Mouse (Mus musculus): ENCODE results near the gene Igfbp3. TPM values are rescaled to one million over a fixed set of nuclear protein-coding genes. Genes with fewer than 3 reads are reported as not detected.

Igfbp3 gene
- total RNA-seq, 1 experiment from 2014 or later, result 43.5 TPM

GRCm38 (mm10) chr11:7211211-7211610, 2.5 kb downstream of the Igfbp3 start:
- DNase-seq, result no peak

- DNase-seq, result peak; percentile 83
Measured at GRCm38 (mm10) chr11:7210343-7210742, 3.4 kb downstream of the Igfbp3 start.

DNA sequence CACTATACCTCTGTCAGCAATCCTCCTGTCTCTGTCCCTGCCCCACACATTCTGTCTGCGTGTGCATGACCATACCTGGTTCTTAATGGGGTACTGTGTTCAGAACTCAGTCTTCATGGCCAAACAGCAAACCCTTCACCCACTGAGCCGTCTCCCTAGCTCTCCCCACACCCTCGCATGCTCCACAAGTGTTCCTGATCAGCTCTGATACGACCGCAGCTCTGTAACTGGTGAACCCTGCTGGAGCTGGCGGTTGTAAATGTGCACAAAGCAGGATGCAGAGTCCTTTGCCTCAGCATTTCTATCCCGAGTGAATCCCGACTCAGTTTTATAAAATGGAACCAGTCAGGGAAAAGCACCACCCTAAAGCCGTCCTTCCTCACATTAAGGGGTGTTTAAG, 9.9 kb downstream of the Igfbp3 start:
- no peak for DNase-seq

GRCm38 (mm10) chr11:7202206-7202605, 11.5 kb downstream of the Igfbp3 start:
- no peak for DNase-seq

DNA sequence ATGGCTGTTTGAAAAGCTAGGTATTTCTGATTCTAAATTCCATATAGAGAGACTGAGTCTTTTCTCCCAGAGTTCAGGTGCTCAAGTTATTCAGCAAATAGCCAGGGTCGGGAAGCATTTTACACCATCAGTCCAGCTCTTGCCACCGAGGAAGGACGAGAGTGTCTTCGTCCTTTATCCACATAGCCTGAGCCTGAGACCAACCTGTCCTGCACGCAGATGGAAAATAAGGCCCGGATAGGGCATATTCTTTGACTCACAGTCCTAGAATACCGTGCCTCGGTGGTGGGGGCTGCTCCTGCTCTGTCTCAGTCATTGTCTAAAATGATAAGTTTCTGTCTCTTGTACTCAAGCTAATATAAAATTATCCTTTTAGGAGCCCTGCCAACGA, 13.3 kb downstream of the Igfbp3 start:
- no peak for DNase-seq

DNA sequence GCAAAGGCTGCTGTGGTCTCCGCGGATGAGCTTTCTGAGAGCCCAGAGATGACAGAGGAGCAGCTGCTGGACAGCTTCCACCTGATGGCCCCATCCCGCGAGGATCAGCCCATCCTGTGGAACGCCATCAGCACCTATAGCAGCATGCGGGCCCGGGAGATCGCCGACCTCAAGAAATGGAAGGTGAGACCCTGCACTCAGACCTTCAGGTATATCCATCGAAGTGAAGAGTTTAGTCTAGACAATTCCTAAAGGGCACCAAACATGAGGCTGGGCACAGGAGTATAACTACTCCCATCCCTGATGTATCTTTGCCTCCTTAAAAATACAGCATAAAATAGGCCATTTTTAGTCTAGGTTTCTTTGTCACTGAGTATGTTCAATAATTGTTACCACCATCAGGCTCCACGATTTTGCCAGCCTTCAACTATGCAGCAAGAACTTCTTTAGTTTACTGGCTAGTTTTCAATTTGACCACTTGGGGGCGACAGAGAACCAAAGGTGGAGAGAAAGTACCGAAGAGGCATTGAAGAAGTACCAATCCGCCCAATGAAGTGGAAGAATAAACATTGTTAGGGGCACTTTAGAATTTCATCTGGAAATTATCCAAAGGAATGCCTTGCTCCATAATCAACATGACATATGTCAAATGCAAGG, 13.9 kb downstream of the Igfbp3 start:
- DNase-seq, result peak; percentile 35

DNA sequence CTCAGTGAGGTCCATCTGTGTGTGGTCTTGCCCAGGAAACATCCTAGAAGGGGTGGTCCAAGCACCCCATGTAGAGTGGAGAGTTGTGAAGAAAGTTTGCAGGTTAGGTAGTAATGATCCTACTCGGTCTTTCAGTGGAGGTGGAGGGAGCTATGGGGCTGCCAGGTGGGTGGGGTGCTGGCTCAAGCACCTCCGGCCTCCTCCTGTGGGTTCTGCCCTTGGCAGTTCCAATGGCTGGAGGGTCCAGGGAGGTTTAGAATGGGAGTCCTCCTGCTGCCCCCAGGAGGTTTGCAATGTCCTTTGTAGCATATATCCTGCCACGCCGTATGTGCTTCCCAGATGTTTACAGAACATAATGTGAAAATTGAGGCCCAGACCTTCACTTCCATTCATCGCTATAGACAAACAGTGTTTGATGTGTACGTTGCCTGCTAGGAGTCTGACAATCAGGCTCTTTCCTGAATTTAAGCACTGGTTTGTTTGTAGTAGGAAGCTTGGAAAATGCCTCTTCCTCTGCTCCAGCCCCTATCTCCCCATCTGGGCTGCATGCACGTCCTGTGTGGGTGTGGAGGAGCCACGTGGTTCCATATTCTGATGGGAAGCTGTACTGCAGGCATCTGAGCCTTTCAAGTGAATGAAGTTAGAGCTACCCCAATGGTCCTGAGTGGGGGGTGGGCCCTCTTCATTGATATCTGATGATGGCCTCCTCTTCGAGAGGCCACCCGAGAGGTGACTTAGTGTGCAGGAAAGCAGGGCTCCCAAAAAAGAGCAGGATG, 15.1 kb downstream of the Igfbp3 start:
- DNase-seq, result no peak

DNA sequence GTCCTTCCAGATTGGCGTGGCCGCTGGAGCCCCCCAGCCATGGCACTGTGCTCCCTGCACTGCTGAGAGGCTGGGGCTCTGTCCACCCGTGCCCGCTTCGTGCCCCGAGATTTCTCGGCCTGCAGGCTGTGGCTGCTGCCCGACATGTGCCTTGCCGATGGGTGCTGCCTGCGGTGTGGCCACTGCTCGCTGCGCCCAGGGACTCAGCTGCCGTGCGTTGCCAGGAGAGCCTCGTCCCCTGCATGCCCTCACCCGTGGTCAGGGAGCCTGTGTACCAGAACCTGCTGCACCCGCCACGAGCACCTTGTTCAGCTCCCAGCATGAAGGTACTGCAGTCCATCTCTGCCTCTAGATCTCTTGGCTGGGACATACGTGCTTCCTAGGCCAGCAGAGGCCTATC, 15.7 kb downstream of the Igfbp3 start:
- DNase-seq, result no peak

DNA sequence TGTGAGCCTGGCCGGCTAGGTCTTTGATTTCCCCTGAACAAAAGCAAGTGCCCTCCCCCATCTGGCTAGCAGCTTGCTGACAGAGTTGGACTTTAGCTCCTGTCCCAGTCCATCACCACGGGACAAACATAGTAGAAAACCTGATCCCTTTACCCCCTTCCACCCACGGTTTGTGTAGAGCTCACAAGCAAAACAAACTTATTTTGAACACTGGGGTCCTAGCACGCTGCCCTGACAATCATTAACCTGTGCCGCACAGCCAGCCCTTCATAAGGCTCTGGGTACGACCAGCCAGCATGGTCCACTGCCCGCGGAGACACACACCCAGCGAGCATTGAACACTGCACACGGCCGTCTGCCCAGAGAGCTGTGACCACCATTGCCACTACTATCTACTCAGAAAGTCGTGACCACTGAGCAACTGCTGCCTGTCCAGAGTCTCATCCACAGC, 16.2 kb downstream of the Igfbp3 start, which contains the start of gene Igfbp1:
Igfbp1 (plus strand) TSS at position 292 of the 451 bp plus-strand sequence.
- no peak for DNase-seq

DNA sequence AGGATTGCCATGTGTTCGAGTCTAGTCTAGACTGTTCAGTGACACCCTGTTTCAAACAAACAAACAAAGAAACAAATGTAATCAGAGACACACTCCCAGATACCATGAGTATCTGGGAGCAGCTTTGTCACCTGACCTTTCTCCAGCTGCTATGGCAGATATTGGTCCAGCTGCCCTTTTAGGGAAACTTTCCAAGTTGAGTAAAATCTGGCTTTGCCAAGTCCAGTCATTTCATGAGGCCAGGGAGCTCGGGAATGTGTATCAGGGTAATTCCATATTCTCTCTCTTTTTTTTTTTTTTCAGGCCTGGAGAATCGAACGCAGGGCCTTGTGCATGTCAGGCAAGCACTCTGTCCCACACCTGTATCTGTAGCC, 18.4 kb downstream of the Igfbp3 start:
- no peak for DNase-seq

GRCm38 (mm10) chr11:7194432-7195311, 19.1 kb downstream of the Igfbp3 start:
- DNase-seq, result no peak

- no peak for DNase-seq
Measured at GRCm38 (mm10) chr11:7193134-7193533, 20.6 kb downstream of the Igfbp3 start.

GRCm38 (mm10) chr11:7192710-7193109, 21.0 kb downstream of the Igfbp3 start:
- DNase-seq, result no peak

- DNase-seq, result no peak
Measured at GRCm38 (mm10) chr11:7188469-7188868, 25.3 kb downstream of the Igfbp3 start, which contains the start of gene Gm11985. Gene Gm11985 (minus strand): TSS chr11:7188569.

DNA sequence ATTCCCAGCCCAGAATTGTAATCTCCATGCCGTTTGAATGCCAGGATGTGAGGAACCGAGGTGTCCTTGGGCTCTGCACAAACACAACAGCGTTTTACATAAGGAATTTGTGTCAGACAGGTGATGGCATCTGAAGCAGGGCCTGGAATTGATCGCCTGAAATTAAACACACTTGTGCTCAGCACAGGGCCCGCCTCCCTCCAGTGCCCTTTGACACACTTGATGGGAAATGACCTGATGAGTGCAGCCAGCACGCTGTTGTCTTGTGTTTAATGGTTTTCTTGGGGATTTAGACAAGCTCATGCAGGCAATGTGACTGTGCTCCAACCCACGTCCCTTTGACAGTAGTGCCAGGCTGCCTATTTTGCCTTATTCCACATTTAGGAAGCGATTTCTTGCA, 26.3 kb downstream of the Igfbp3 start:
- no peak for DNase-seq

GRCm38 (mm10) chr11:7184420-7184819, 29.3 kb downstream of the Igfbp3 start:
- DNase-seq, result no peak

- no peak for DNase-seq
Measured at GRCm38 (mm10) chr11:7182409-7183042, 31.2 kb downstream of the Igfbp3 start.

- DNase-seq, result no peak
Measured at GRCm38 (mm10) chr11:7179276-7179675, 34.4 kb downstream of the Igfbp3 start.

DNA sequence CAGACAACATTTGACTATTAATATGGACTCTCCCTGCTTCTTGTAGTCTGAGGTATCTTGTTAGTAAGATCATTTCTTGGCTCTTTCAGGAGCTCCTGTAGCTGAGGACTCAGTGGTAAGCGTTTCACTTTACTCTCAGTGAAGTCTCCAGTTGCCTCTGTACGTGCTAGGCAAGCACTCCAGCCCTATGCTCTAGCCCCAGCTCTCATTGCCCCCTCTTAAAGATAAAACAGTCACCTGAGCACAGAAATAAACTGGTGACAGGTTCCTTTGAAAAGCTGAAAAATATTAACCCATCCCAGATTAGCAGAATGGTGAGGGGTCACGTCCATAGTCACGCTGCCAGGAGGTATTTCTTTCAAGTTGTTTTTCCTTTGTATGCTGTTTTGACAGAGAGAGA, 35.0 kb downstream of the Igfbp3 start:
- no peak for DNase-seq

- DNase-seq, result no peak
Measured at GRCm38 (mm10) chr11:7173664-7174063, 40.1 kb downstream of the Igfbp3 start.

DNA sequence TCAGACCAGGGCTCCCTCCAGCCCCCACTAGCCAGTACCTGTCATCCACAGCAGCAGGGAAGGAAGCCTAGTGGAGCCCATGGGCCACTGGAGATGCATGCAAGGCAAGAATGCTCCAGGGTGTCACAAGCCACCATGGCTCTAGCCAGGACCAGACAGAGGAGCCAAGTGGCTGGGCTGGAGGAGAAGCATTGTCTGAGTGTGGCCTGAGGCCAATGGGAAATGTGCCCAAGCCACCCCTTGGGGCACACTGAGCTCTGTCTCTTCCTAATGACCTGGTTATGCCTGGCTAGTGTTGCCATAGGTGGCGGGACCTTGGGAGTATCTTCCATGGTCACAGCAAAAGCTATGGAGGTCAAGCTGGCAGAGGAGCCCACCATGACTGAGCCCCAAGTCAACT, 44.1 kb downstream of the Igfbp3 start:
- no peak for DNase-seq

DNA sequence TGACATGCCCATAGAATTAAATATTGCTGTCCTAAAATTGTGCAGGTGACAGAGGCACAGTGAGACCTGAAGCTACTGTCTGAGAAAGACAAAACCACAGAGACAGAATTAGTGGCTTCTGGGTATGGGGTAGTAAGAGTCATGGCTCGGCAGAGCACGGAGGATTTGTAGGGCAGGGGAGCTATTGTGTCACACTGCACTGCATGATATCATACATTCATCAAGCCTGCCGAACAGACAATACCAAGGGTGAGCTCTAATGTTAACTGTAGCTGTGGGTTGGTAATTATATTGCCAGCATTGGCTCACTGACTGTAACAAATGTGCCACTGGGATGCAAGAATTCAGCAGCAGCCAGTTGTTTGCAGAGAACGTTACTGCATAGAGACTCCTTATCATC, 49.3 kb downstream of the Igfbp3 start:
- no peak for DNase-seq
